Mouse (Mus musculus) thymus, adult 2 months (tissue): ENCODE data around the gene Asns.

Source experiments
- CTCF ChIP-seq: fragments of 200-500 bp; IDR thresholded peaks from 2 replicates; pipeline ENCODE4 v1.5.1; 2012; ENCODE audit warnings: mild to moderate bottlenecking, control low read depth, low read length, moderate library complexity, borderline replicate concordance; ENCODE audit not compliant: control insufficient read depth, poor library complexity, insufficient read depth; ENCODE audit errors: extremely low read depth
- POLR2A ChIP-seq: fragments of 200-500 bp; IDR thresholded peaks from 2 replicates; pipeline ENCODE4 v1.6.1; 2012; ENCODE audit warnings: mild to moderate bottlenecking, low read length, control low read depth, moderate library complexity; ENCODE audit not compliant: control insufficient read depth, poor library complexity, insufficient read depth; ENCODE audit errors: extremely low read depth

DNA sequence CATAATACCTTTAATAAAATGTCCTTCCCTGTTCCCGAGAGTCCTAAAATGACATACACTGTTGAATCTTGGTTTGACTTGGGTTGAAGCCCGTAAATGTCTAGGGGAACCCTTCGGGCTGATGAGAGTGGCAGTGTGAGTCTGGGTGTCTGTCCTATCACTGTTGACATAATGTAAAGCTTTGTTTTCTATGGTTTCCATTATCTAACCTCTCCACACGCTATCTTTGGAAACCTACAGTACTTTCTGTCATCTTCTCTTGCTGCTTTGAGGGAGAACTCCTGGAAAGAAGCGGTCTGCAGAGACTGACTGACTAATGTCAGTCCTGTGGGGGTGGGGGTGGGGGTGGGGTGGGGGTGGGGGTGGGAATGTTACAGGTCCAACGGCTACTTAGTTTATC is 39.0 kb upstream of the Asns start:
- TF ChIP-seq CTCF (no peak), POLR2A (no peak)
